Mouse (Mus musculus) CH12.LX (cell line): ENCODE measurements around the gene Abcc5. TPM values are rescaled to one million over a fixed set of nuclear protein-coding genes. Genes with fewer than 3 reads are reported as not detected.
"Not testable (repeated sequence)": the region's sequence is repeated elsewhere in the genome, so short reads cannot be mapped to it uniquely, and the experiment has no call there.

Experiments
- DNase-seq: peaks from one replicate; pipeline ENCODE4 v3.0.0-alpha.2; 2013; ENCODE audit errors: extremely low read depth
- H3K27ac ChIP-seq: 2 replicates; pipeline ENCODE4 v1.5.1; 2012; ENCODE audit warnings: low read depth, mild to moderate bottlenecking, control low read depth, moderate library complexity; ENCODE audit not compliant: insufficient read depth
- H3K27me3 ChIP-seq: replicated peaks from 2 replicates; pipeline ENCODE3; 2012; ENCODE audit warnings: inconsistent platforms
- H3K36me3 ChIP-seq, 2 experiments: replicated peaks in 1 of 2; 2 replicates each; pipeline versions ENCODE3 to v1.6.1; 2012; ENCODE audit warnings: inconsistent platforms in 1 of 2, low read length in 1 of 2, mild to moderate bottlenecking in 1 of 2, mixed read lengths in 1 of 2, moderate library complexity in 1 of 2; ENCODE audit not compliant: control insufficient read depth in 1 of 2, insufficient read depth in 1 of 2
- H3K4me1 ChIP-seq, 2 experiments: 2 replicates each; pipeline ENCODE4 v1.6.1; 2012; ENCODE audit warnings: inconsistent platforms in 1 of 2, moderate library complexity in 1 of 2; ENCODE audit not compliant: insufficient read depth in 2 of 2, control insufficient read depth in 1 of 2
- H3K4me2 ChIP-seq: 2 replicates; pipeline ENCODE4 v1.6.1; 2012; ENCODE audit warnings: low read depth, mild to moderate bottlenecking, control low read depth; ENCODE audit not compliant: poor library complexity, insufficient read depth, severe bottlenecking
- H3K4me3 ChIP-seq, 3 experiments: fragments of 150-350 bp in 1 of 3; sonication (generic) in 1 of 3; replicated peaks in 1 of 3; 2 replicates each; pipeline versions ENCODE3 to v1.5.1; 2011 to 2012; ENCODE audit warnings: low read depth in 2 of 3, low read length in 2 of 3, mild to moderate bottlenecking in 2 of 3, moderate library complexity in 2 of 3, control low read depth in 1 of 3, improper control_type of control experiment in 1 of 3, inconsistent platforms in 1 of 3, mixed read lengths in 1 of 3; ENCODE audit not compliant: poor library complexity in 1 of 3
- H3K79me2 ChIP-seq: replicated peaks from 2 replicates; pipeline ENCODE4 v1.6.1; 2012; ENCODE audit warnings: mild to moderate bottlenecking, moderate library complexity; ENCODE audit not compliant: control insufficient read depth, poor library complexity, insufficient read depth, severe bottlenecking; ENCODE audit errors: extremely low read depth
- H3K9ac ChIP-seq: 2 replicates; pipeline ENCODE4 v1.6.1; 2012; ENCODE audit warnings: low read depth, mild to moderate bottlenecking, control low read depth, moderate library complexity; ENCODE audit not compliant: insufficient read depth
- H3K9me3 ChIP-seq: replicated peaks from 2 replicates; pipeline ENCODE3; 2012; ENCODE audit warnings: low read length, inconsistent platforms, mixed read lengths
- CTCF ChIP-seq, 2 experiments: IDR thresholded peaks in 1 of 2; conservative IDR thresholded peaks in 1 of 2; 2 replicates each; pipeline ENCODE4 v1.5.1; 2011 to 2012; ENCODE audit warnings: low read depth in 2 of 2, low read length in 2 of 2, improper control_type of control experiment in 1 of 2, inconsistent platforms in 1 of 2, mild to moderate bottlenecking in 1 of 2, moderate library complexity in 1 of 2
- E2F4 ChIP-seq: IDR thresholded peaks from 2 replicates; pipeline ENCODE4 v1.6.1; 2011; ENCODE audit warnings: low read depth, low read length, improper control_type of control experiment; ENCODE audit not compliant: insufficient replicate concordance
- ETS1 ChIP-seq: conservative IDR thresholded peaks from 2 replicates; pipeline ENCODE4 v1.6.1; 2012; ENCODE audit warnings: low read depth, mild to moderate bottlenecking, inconsistent platforms, low read length, improper control_type of control experiment, moderate library complexity
- KAT2A ChIP-seq: IDR thresholded peaks from 2 replicates; pipeline ENCODE4 v1.6.1; 2012; ENCODE audit warnings: low read length, improper control_type of control experiment, inconsistent platforms; ENCODE audit not compliant: insufficient replicate concordance
- MAFK ChIP-seq: IDR thresholded peaks from 2 replicates; pipeline ENCODE4 v1.6.1; 2011; ENCODE audit warnings: low read length, improper control_type of control experiment; ENCODE audit not compliant: insufficient replicate concordance
- MXI1 ChIP-seq: IDR thresholded peaks from 2 replicates; pipeline ENCODE4 v1.6.1; 2011; ENCODE audit warnings: mild to moderate bottlenecking, low read depth, low read length, improper control_type of control experiment
- MYC ChIP-seq: IDR thresholded peaks from 2 replicates; pipeline ENCODE4 v1.6.1; 2011; ENCODE audit warnings: low read depth, mild to moderate bottlenecking, improper control_type of control experiment, low read length
- NELFE ChIP-seq: IDR thresholded peaks from 2 replicates; pipeline ENCODE4 v1.6.1; 2011; ENCODE audit warnings: low read depth, low read length, improper control_type of control experiment
- RCOR1 ChIP-seq: conservative IDR thresholded peaks from 2 replicates; pipeline ENCODE4 v1.6.1; 2012; ENCODE audit warnings: low read depth, mild to moderate bottlenecking, inconsistent platforms, low read length, improper control_type of control experiment
- SMC3 ChIP-seq: IDR thresholded peaks from 2 replicates; pipeline ENCODE4 v1.6.1; 2011; ENCODE audit warnings: low read depth, low read length, improper control_type of control experiment
- ZKSCAN1 ChIP-seq: IDR thresholded peaks from 2 replicates; pipeline ENCODE4 v1.6.1; 2012; ENCODE audit warnings: low read depth, inconsistent platforms, low read length, improper control_type of control experiment, borderline replicate concordance
- dilution Hi-C: fragments of 300-500 bp; cut with MboI; formaldehyde crosslinking; loops from 2 replicates; pipeline ENCODE4 v1.14.3; 2020; ENCODE audit warnings: low sequenced_read_pairs; ENCODE audit not compliant: extremely low pct_unique_long_range_greater_than_20kb, extremely low pct_ligation_motif_present
- in situ Hi-C: fragments of 300-500 bp; cut with MboI; formaldehyde crosslinking; loops from 3 replicates; pipeline ENCODE4 v1.14.3; 2019; ENCODE audit warnings: low sequenced_read_pairs, low pct_ligation_motif_present, low pct_unique_long_range_greater_than_20kb, mixed read lengths
- polyA plus RNA-seq: library from polyadenylated mRNA; unstranded; fragments of >175 nt; gene quantifications from 2 replicates; pipeline ENCODE4 v1.2.1, GENCODE M21; 2012; ENCODE audit warnings: low read depth; ENCODE audit not compliant: insufficient read length
- total RNA-seq, 2 experiments: library from RNA; depleted of rRNA; stranded (reverse); fragments of 300-350 nt in 1 of 2; fragments of >200 nt in 1 of 2; gene quantifications; 2 replicates each; pipeline ENCODE4 v1.2.3; 2012 to 2014

Gene Abcc5
- total and polyA plus RNA-seq, 3 experiments, result 23.4 to 28.6 (median 23.8) TPM

- no peaks in the 10 kb centered on the region for H3K9me3 ChIP-seq
- H3K9ac ChIP-seq, result no peak overlapping the region
- H3K27ac ChIP-seq, result no peak overlapping the region
- TF ChIP-seq KAT2A, result no peak
- no peak for TF ChIP-seq RCOR1
- no peak for TF ChIP-seq E2F4
- TF ChIP-seq MYC, result no peak
- no peak for TF ChIP-seq MAFK
- TF ChIP-seq ETS1, result no peak
- no peak for TF ChIP-seq NELFE
- no peak for TF ChIP-seq SMC3
- TF ChIP-seq ZKSCAN1, result no peak
- TF ChIP-seq MXI1, result no peak
- TF ChIP-seq, all 38 proteins: peak for 0
- dilution Hi-C loops, result no loop called here
- H3K4me2 ChIP-seq, result no peak overlapping the region
- peaks cover 0 to 15% of the 10 kb centered on the region in 2 experiments; a peak in 2 of 4 replicates for H3K4me1 ChIP-seq
- H3K27me3 ChIP-seq, result no peaks in the 10 kb centered on the region
- peaks cover 14 to 81% of the 10 kb centered on the region in 2 experiments for H3K36me3 ChIP-seq
- in situ Hi-C loops, result no loop called here
- no peaks in the 10 kb centered on the region for H3K79me2 ChIP-seq
- no peak for DNase-seq
- H3K4me3 ChIP-seq, result no peak overlapping the region
These were observed 58.0 kb downstream of the Abcc5 start for GRCm38 (mm10) chr16:20368221-20368620.

- H3K4me2 ChIP-seq, result no peak overlapping the region
- H3K27ac ChIP-seq, result no peak overlapping the region
- H3K4me1 ChIP-seq, result peaks cover 0 to 5% of the 10 kb centered on the region in 2 experiments; a peak in 1 of 4 replicates
- dilution Hi-C loops, result no loop called here
- DNase-seq, result no peak
- no peaks in the 10 kb centered on the region for H3K9me3 ChIP-seq
- H3K36me3 ChIP-seq, result peaks cover 17 to 79% of the 10 kb centered on the region in 2 experiments
- H3K27me3 ChIP-seq, result no peaks in the 10 kb centered on the region
- H3K9ac ChIP-seq, result no peak overlapping the region
- TF ChIP-seq MYC, result no peak
- TF ChIP-seq CTCF (conservative IDR thresholded peaks at IDR 0.05 in 1 of 2, IDR thresholded peaks at IDR 0.05 in 1 of 2; ENCODE audit: low read depth in 2 of 2, low read length in 2 of 2), result peak in 1 of 2 experiments; percentile 11; a peak in 1 of 4 replicates
- TF ChIP-seq, all 38 proteins: peak for 1
- Histone ChIP-seq H3K79me2 (no peaks in the 10 kb centered on the region), H3K4me3 (no peak overlapping the region)
- in situ Hi-C loops, result no loop called here
These were observed 64.1 kb downstream of the Abcc5 start for GRCm38 (mm10) chr16:20362121-20362520.

GRCm38 (mm10) chr16:20361496-20361895 is 64.7 kb downstream of the Abcc5 start:
- H3K4me1 ChIP-seq, H3K79me2 ChIP-seq, H3K27me3 ChIP-seq, H3K4me2 ChIP-seq, in situ Hi-C loops, DNase-seq, H3K27ac ChIP-seq, dilution Hi-C loops, H3K9me3 ChIP-seq, H3K4me3 ChIP-seq, H3K9ac ChIP-seq: not testable (repeated sequence)
- peaks cover 14 to 78% of the 10 kb centered on the region in 2 experiments for H3K36me3 ChIP-seq
